Mouse (Mus musculus): Measurements from ENCODE around the gene Brms1.
"Not testable (repeated sequence)": the region's sequence is repeated elsewhere in the genome, so short reads cannot be mapped to it uniquely, and the experiment has no call there.

Brms1 gene

GRCm38 (mm10) chr19:5067040-5067799 lies 26.1 kb downstream of the Brms1 start:
- no peak for DNase-seq (ENCODE audit: low read depth)

GRCm38 (mm10) chr19:5067867-5068569 lies 26.9 kb downstream of the Brms1 start, which contains the start of gene Cd248:
Gene Cd248, plus strand, starts transcription at chr19:5068078.
- DNase-seq (ENCODE audit: low read depth) = no peak

GRCm38 (mm10) chr19:5068570-5069234 lies 27.5 kb downstream of the Brms1 start:
- no peak for DNase-seq (ENCODE audit: low read depth)

GRCm38 (mm10) chr19:5069486-5069885 lies 28.3 kb downstream of the Brms1 start:
- no peak for DNase-seq (ENCODE audit: low read depth)

- DNase-seq (ENCODE audit: low read depth) = no peak
These were observed 28.8 kb downstream of the Brms1 start for GRCm38 (mm10) chr19:5069978-5070377.

- no peak for DNase-seq (ENCODE audit: low read depth)
These were observed 29.9 kb downstream of the Brms1 start for GRCm38 (mm10) chr19:5071077-5071476.

- peak; percentile 92 for DNase-seq (ENCODE audit: low read depth)
These were observed 30.6 kb downstream of the Brms1 start for GRCm38 (mm10) chr19:5071545-5072369.

- DNase-seq (ENCODE audit: low read depth) = no peak
These were observed 31.4 kb downstream of the Brms1 start for GRCm38 (mm10) chr19:5072389-5073019.

- DNase-seq (ENCODE audit: low read depth) = no peak
These were observed 31.9 kb downstream of the Brms1 start for GRCm38 (mm10) chr19:5073028-5073427.

GRCm38 (mm10) chr19:5073518-5073917 lies 32.4 kb downstream of the Brms1 start:
- no peak for DNase-seq (ENCODE audit: low read depth)

GRCm38 (mm10) chr19:5079279-5079678 lies 38.1 kb downstream of the Brms1 start:
- DNase-seq (ENCODE audit: low read depth) = no peak

GRCm38 (mm10) chr19:5082005-5082404 lies 40.9 kb downstream of the Brms1 start:
- DNase-seq (ENCODE audit: low read depth) = no peak

GRCm38 (mm10) chr19:5082596-5082995 lies 41.4 kb downstream of the Brms1 start:
- DNase-seq (ENCODE audit: low read depth) = no peak

GRCm38 (mm10) chr19:5083961-5084833 lies 43.0 kb downstream of the Brms1 start:
- no peak for DNase-seq (ENCODE audit: low read depth)

- no peak for DNase-seq (ENCODE audit: low read depth)
These were observed 43.6 kb downstream of the Brms1 start for GRCm38 (mm10) chr19:5084834-5085144.

- DNase-seq (ENCODE audit: low read depth) = no peak
These were observed 44.1 kb downstream of the Brms1 start, which contains the start of gene Tmem151a for GRCm38 (mm10) chr19:5085145-5085863. Gene Tmem151a, minus strand, starts transcription at chr19:5085531.

- DNase-seq (ENCODE audit: low read depth) = not testable (repeated sequence)
These were observed 45.4 kb downstream of the Brms1 start for GRCm38 (mm10) chr19:5086533-5086932.

- DNase-seq (ENCODE audit: low read depth) = peak; percentile 98
These were observed 47.0 kb downstream of the Brms1 start, which contains the start of gene Yif1a for GRCm38 (mm10) chr19:5087884-5088728. Gene Yif1a, plus strand, starts transcription at chr19:5088538.

- DNase-seq (ENCODE audit: low read depth) = no peak
These were observed 48.2 kb downstream of the Brms1 start for GRCm38 (mm10) chr19:5089324-5089723.
